Mouse (Mus musculus): ENCODE results near the gene Abcc8. TPM values are rescaled to one million over a fixed set of nuclear protein-coding genes. Genes with fewer than 3 reads are reported as not detected.

Abcc8 gene
- polyA plus RNA-seq, 1 experiment from 2014 or later, result 3.9 TPM

- H3K4me3 ChIP-seq, result no peak overlapping the region
- H3K36me3 ChIP-seq, result no peaks in the 10 kb centered on the region
- H3K27ac ChIP-seq, result peak overlapping the region; percentile 77; the same call in 1 of the 2 replicates
- H3K4me1 ChIP-seq, result peaks cover 52% of the 10 kb centered on the region
- no peak for DNase-seq (ENCODE audit: low spot score)
- 77% methylated on average over 16 of the region's 16 CpGs for WGBS
- no peaks in the 10 kb centered on the region for H3K9me3 ChIP-seq
- peaks cover 8% of the 10 kb centered on the region; the same call in 1 of the 2 replicates for H3K27me3 ChIP-seq (ENCODE audit: insufficient read depth, poor library complexity, severe bottlenecking)
These were observed 62.8 kb downstream of the Abcc8 start for GRCm38 (mm10) chr7:46117035-46117434.

GRCm38 (mm10) chr7:46116118-46116581 lies 63.7 kb downstream of the Abcc8 start:
- Histone ChIP-seq H3K9me3 (no peaks in the 10 kb centered on the region), H3K4me1 (peaks cover 53% of the 10 kb centered on the region), H3K4me3 (no peak overlapping the region), H3K36me3 (no peaks in the 10 kb centered on the region), H3K27me3 (ENCODE audit: insufficient read depth, poor library complexity, severe bottlenecking) (peaks cover 8% of the 10 kb centered on the region; the same call in 1 of the 2 replicates), H3K27ac (peak overlapping the region; percentile 77)
- no peak for DNase-seq (ENCODE audit: low spot score)
- WGBS, result 29% methylated on average over 10 of the region's 10 CpGs

GRCm38 (mm10) chr7:46113435-46113834 lies 66.4 kb downstream of the Abcc8 start:
- Histone ChIP-seq H3K27ac (peak overlapping the region; percentile 84; the same call in 1 of the 2 replicates), H3K27me3 (ENCODE audit: insufficient read depth, poor library complexity, severe bottlenecking) (peaks cover 3% of the 10 kb centered on the region; the same call in 1 of the 2 replicates), H3K9me3 (no peaks in the 10 kb centered on the region), H3K36me3 (no peaks in the 10 kb centered on the region), H3K4me3 (no peak overlapping the region), H3K4me1 (peaks cover 66% of the 10 kb centered on the region)
- WGBS, result 80% methylated on average over 3 of the region's 3 CpGs
- no peak for DNase-seq (ENCODE audit: low spot score)

GRCm38 (mm10) chr7:46111938-46112337 lies 67.9 kb downstream of the Abcc8 start:
- DNase-seq (ENCODE audit: low spot score), result no peak
- no peaks in the 10 kb centered on the region for H3K36me3 ChIP-seq
- H3K4me1 ChIP-seq, result peaks cover 72% of the 10 kb centered on the region
- 40% methylated on average over 6 of the region's 6 CpGs for WGBS
- peaks cover 14% of the 10 kb centered on the region for H3K27me3 ChIP-seq (ENCODE audit: insufficient read depth, poor library complexity, severe bottlenecking)
- no peak overlapping the region for H3K4me3 ChIP-seq
- no peaks in the 10 kb centered on the region for H3K9me3 ChIP-seq
- peak overlapping the region; percentile 84 for H3K27ac ChIP-seq

- Histone ChIP-seq H3K27ac (peak overlapping the region; percentile 84), H3K4me3 (no peak overlapping the region), H3K9me3 (no peaks in the 10 kb centered on the region), H3K4me1 (peaks cover 65% of the 10 kb centered on the region), H3K27me3 (ENCODE audit: insufficient read depth, poor library complexity, severe bottlenecking) (peaks cover 14% of the 10 kb centered on the region), H3K36me3 (no peaks in the 10 kb centered on the region)
- no peak for DNase-seq (ENCODE audit: low spot score)
- WGBS, result 77% methylated on average over 15 of the region's 15 CpGs
These were observed 68.5 kb downstream of the Abcc8 start for GRCm38 (mm10) chr7:46111212-46111817.

GRCm38 (mm10) chr7:46110079-46110478 lies 69.8 kb downstream of the Abcc8 start:
- H3K9me3 ChIP-seq, result no peaks in the 10 kb centered on the region
- WGBS, result 74% methylated on average over 3 of the region's 3 CpGs
- H3K27me3 ChIP-seq (ENCODE audit: insufficient read depth, poor library complexity, severe bottlenecking), result peaks cover 24% of the 10 kb centered on the region
- peaks cover 54% of the 10 kb centered on the region for H3K4me1 ChIP-seq
- 0 out of 2 replicates have a peak overlapping the region, but pooled peaks have one; percentile 84 for H3K27ac ChIP-seq
- DNase-seq (ENCODE audit: low spot score), result no peak
- no peak overlapping the region for H3K4me3 ChIP-seq
- H3K36me3 ChIP-seq, result no peaks in the 10 kb centered on the region

GRCm38 (mm10) chr7:46105484-46105883 lies 74.3 kb downstream of the Abcc8 start:
- peaks cover 44% of the 10 kb centered on the region for H3K27me3 ChIP-seq (ENCODE audit: insufficient read depth, poor library complexity, severe bottlenecking)
- 88% methylated on average over 7 of the region's 7 CpGs for WGBS
- H3K9me3 ChIP-seq, result no peaks in the 10 kb centered on the region
- no peak for DNase-seq (ENCODE audit: low spot score)
- H3K4me1 ChIP-seq, result peaks cover 21% of the 10 kb centered on the region
- H3K4me3 ChIP-seq, result no peak overlapping the region
- H3K36me3 ChIP-seq, result no peaks in the 10 kb centered on the region
- no peak overlapping the region for H3K27ac ChIP-seq

- Histone ChIP-seq H3K36me3 (no peaks in the 10 kb centered on the region), H3K4me3 (no peak overlapping the region), H3K27me3 (ENCODE audit: insufficient read depth, poor library complexity, severe bottlenecking) (peaks cover 54% of the 10 kb centered on the region), H3K27ac (no peak overlapping the region), H3K4me1 (peaks cover 24% of the 10 kb centered on the region), H3K9me3 (no peaks in the 10 kb centered on the region)
- no peak for DNase-seq (ENCODE audit: low spot score)
- WGBS, result 78% methylated on average over 27 of the region's 27 CpGs
These were observed 75.4 kb downstream of the Abcc8 start for GRCm38 (mm10) chr7:46104256-46104915.

GRCm38 (mm10) chr7:46103771-46104170 lies 76.1 kb downstream of the Abcc8 start:
- Histone ChIP-seq H3K27ac (no peak overlapping the region), H3K36me3 (0 out of 2 replicates have a peak, but pooled peaks cover 4% of the 10 kb centered on the region), H3K27me3 (ENCODE audit: insufficient read depth, poor library complexity, severe bottlenecking) (peaks cover 60% of the 10 kb centered on the region), H3K4me1 (peaks cover 30% of the 10 kb centered on the region), H3K4me3 (no peak overlapping the region), H3K9me3 (no peaks in the 10 kb centered on the region)
- DNase-seq (ENCODE audit: low spot score), result no peak
- WGBS, result 82% methylated on average over 8 of the region's 8 CpGs

GRCm38 (mm10) chr7:46103075-46103591 lies 76.7 kb downstream of the Abcc8 start:
- Histone ChIP-seq H3K36me3 (0 out of 2 replicates have a peak, but pooled peaks cover 4% of the 10 kb centered on the region), H3K4me3 (no peak overlapping the region), H3K27ac (no peak overlapping the region), H3K27me3 (ENCODE audit: insufficient read depth, poor library complexity, severe bottlenecking) (peaks cover 60% of the 10 kb centered on the region), H3K9me3 (no peaks in the 10 kb centered on the region), H3K4me1 (peaks cover 36% of the 10 kb centered on the region)
- 81% methylated on average over 8 of the region's 8 CpGs for WGBS
- no peak for DNase-seq (ENCODE audit: low spot score)

- H3K9me3 ChIP-seq, result no peaks in the 10 kb centered on the region
- H3K4me1 ChIP-seq, result peaks cover 52% of the 10 kb centered on the region
- peak within 1 kb of the TSS; percentile 70 for H3K4me3 ChIP-seq
- peak; percentile 94 for DNase-seq (ENCODE audit: low spot score)
- peak within 1 kb of the TSS; percentile 95 for H3K27ac ChIP-seq
- H3K27me3 ChIP-seq (ENCODE audit: insufficient read depth, poor library complexity, severe bottlenecking), result peaks cover 53% of the 10 kb centered on the region
- 0 out of 2 replicates have a peak, but pooled peaks cover 4% of the 10 kb centered on the region for H3K36me3 ChIP-seq
- WGBS, result under 1% methylated on average over 34 of the region's 34 CpGs
These were observed 79.3 kb downstream of the Abcc8 start, which contains the start of gene Kcnj11 for GRCm38 (mm10) chr7:46100563-46100962. TSS of gene Kcnj11 (minus strand) at chr7:46100764.

- peak overlapping the region; percentile 70 for H3K4me3 ChIP-seq
- peaks cover 52% of the 10 kb centered on the region for H3K4me1 ChIP-seq
- WGBS, result 74% methylated on average over 13 of the region's 13 CpGs
- DNase-seq (ENCODE audit: low spot score), result no peak
- 0 out of 2 replicates have a peak, but pooled peaks cover 4% of the 10 kb centered on the region for H3K36me3 ChIP-seq
- peak overlapping the region; percentile 95 for H3K27ac ChIP-seq
- peaks cover 53% of the 10 kb centered on the region for H3K27me3 ChIP-seq (ENCODE audit: insufficient read depth, poor library complexity, severe bottlenecking)
- no peaks in the 10 kb centered on the region for H3K9me3 ChIP-seq
These were observed 80.2 kb downstream of the Abcc8 start for GRCm38 (mm10) chr7:46099682-46100081.

- H3K9me3 ChIP-seq, result no peaks in the 10 kb centered on the region
- no peak for DNase-seq (ENCODE audit: low spot score)
- H3K4me3 ChIP-seq, result peak overlapping the region; percentile 70
- peaks cover 53% of the 10 kb centered on the region for H3K27me3 ChIP-seq (ENCODE audit: insufficient read depth, poor library complexity, severe bottlenecking)
- WGBS, result 79% methylated on average over 19 of the region's 19 CpGs
- H3K27ac ChIP-seq, result peak overlapping the region; percentile 95
- 0 out of 2 replicates have a peak, but pooled peaks cover 4% of the 10 kb centered on the region for H3K36me3 ChIP-seq
- H3K4me1 ChIP-seq, result peaks cover 52% of the 10 kb centered on the region
These were observed 80.9 kb downstream of the Abcc8 start for GRCm38 (mm10) chr7:46098919-46099286.
